Comparison of ENCODE assay signal across 8 mouse cellular contexts in genomic region chr12:86157894-86158444, GRCm38 (mm10).
DNase-seq lines count a peak whose midpoint lies in the region; ATAC-seq lines count a peak whose summit lies in the region.

No protein-coding gene starts in this region.

- H3K4me1 ChIP-seq in midbrain, embryonic 10.5 days: peaks cover 52% of the 10 kb centered on the region
- H3K4me1 ChIP-seq in midbrain, embryonic 16.5 days (ENCODE audit: control insufficient read depth, insufficient read depth, low read length): peaks cover 11% of the 10 kb centered on the region; the same call in 1 of the 2 replicates
- H3K4me1 ChIP-seq in heart, embryonic 15.5 days (replicated peaks): peaks cover 27% of the 10 kb centered on the region

- H3K4me3 ChIP-seq in midbrain, embryonic 10.5 days: no peak overlapping the region
- no peak overlapping the region for H3K4me3 ChIP-seq in midbrain, embryonic 16.5 days (ENCODE audit: low read depth, low read length)
- H3K4me3 ChIP-seq in heart, embryonic 15.5 days: no peak overlapping the region

- H3K36me3 ChIP-seq in midbrain, embryonic 10.5 days: peaks cover 17% of the 10 kb centered on the region
- no peaks in the 10 kb centered on the region for H3K36me3 ChIP-seq in midbrain, embryonic 16.5 days (ENCODE audit: control insufficient read depth, insufficient read depth, low read length)
- peaks cover 7% of the 10 kb centered on the region; the same call in 1 of the 2 replicates for H3K36me3 ChIP-seq in heart, embryonic 15.5 days

- peaks cover 8% of the 10 kb centered on the region; the same call in 1 of the 2 replicates for H3K27me3 ChIP-seq in midbrain, embryonic 10.5 days (ENCODE audit: low read depth, poor library complexity, severe bottlenecking)
- H3K27me3 ChIP-seq in midbrain, embryonic 16.5 days (ENCODE audit: control insufficient read depth, insufficient read depth, low read depth, low read length): no peaks in the 10 kb centered on the region
- no peaks in the 10 kb centered on the region for H3K27me3 ChIP-seq in heart, embryonic 15.5 days

- peak overlapping the region; percentile 56 for H3K27ac ChIP-seq in midbrain, embryonic 10.5 days (replicated peaks)
- no peak overlapping the region for H3K27ac ChIP-seq in midbrain, embryonic 16.5 days (ENCODE audit: low read length)
- peak overlapping the region; percentile 73 for H3K27ac ChIP-seq in heart, embryonic 15.5 days

- H3K4me2 ChIP-seq in midbrain, embryonic 16.5 days (ENCODE audit: low read length): no peak overlapping the region
- H3K4me2 ChIP-seq in heart, embryonic 15.5 days: no peak overlapping the region

- no peak overlapping the region for H3K9ac ChIP-seq in midbrain, embryonic 16.5 days (ENCODE audit: low read depth, low read length)
- H3K9ac ChIP-seq in heart, embryonic 15.5 days: no peak overlapping the region

- 41% methylated on average over 8 of the region's 8 CpGs for WGBS in midbrain, embryonic 10.5 days
- WGBS in midbrain, embryonic 16.5 days: 29% methylated on average over 8 of the region's 8 CpGs
- WGBS in heart, embryonic 15.5 days: 14% methylated on average over 8 of the region's 8 CpGs

- no peak for ATAC-seq in cerebellum, adult (ENCODE audit: insufficient number of reproducible peaks, low FRiP score, low TSS enrichment)
- ATAC-seq in midbrain, embryonic 16.5 days: no peak
- ATAC-seq in heart, embryonic 15.5 days (replicated peaks; ENCODE audit: insufficient number of reproducible peaks, insufficient read depth, low FRiP score, low read depth): 0 out of 2 replicates have a peak, but pooled peaks have one; percentile 15

- peak; percentile 33 to 43 for DNase-seq in cerebellum, adult 18-20 months
- DNase-seq in midbrain, embryonic 10.5 days (ENCODE audit: low spot score): no peak
- peak; percentile 66 to 79 for DNase-seq in right cerebral cortex, postnatal 10 days (ENCODE audit: low spot score in 2 of 2)
- no peak for DNase-seq in thymus, postnatal 14 days
- no peak for DNase-seq in urinary bladder, adult 18-20 months (ENCODE audit: low spot score in 2 of 2)

- H3K9me3 ChIP-seq in midbrain, embryonic 10.5 days (replicated peaks): peaks cover 10% of the 10 kb centered on the region
- no peaks in the 10 kb centered on the region for H3K9me3 ChIP-seq in midbrain, embryonic 16.5 days (replicated peaks; ENCODE audit: control insufficient read depth, low read length, poor library complexity, severe bottlenecking)
- H3K9me3 ChIP-seq in heart, embryonic 15.5 days (replicated peaks): no peaks in the 10 kb centered on the region

Comparison
In these comparisons a context has a peak if more than half of its experiments do, and no peak if none do; other contexts are left out.
1. DNase-seq: peak in cerebellum, adult 18-20 months (2 of 2) and right cerebral cortex, postnatal 10 days (2 of 2); none in midbrain, embryonic 10.5 days (single experiment), thymus, postnatal 14 days (single experiment) and urinary bladder, adult 18-20 months (0 of 2).